Mouse (Mus musculus): ENCODE measurements around the gene Ppp1r32. TPM values are rescaled to one million over a fixed set of nuclear protein-coding genes. Genes with fewer than 3 reads are reported as not detected.

Gene Ppp1r32
- 4.4 TPM for polyA plus RNA-seq (2014; fragmentation: Illumina TruSeq; extraction: RNeasy Lipid Tissue Mini Kit (QIAGEN cat#74804); ENCODE audit: insufficient read depth, low read depth, low replicate concordance)

DNA sequence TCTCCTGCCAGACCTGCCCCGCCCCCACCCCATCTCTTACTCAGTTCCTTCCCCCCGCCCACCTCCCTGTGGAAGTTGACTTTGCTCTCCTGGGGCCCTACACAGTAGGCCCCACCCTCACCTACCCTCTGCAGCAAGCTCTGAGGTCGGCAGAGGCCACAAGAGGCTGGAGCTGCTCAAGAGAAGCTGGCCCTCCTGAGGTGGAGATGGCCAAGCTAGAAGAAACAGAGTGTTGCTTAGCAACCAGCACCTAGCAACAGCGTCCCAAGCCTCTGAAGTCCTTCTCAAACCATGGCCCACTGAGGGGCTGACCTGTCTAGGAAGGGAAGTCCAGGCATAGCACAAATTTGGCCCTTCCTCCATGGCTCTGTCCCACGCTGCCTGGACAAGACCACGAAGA is at the start of gene Ppp1r32:
Gene Ppp1r32 (minus strand): TSS at position 226 of the 400 bp plus-strand sequence.

DNA sequence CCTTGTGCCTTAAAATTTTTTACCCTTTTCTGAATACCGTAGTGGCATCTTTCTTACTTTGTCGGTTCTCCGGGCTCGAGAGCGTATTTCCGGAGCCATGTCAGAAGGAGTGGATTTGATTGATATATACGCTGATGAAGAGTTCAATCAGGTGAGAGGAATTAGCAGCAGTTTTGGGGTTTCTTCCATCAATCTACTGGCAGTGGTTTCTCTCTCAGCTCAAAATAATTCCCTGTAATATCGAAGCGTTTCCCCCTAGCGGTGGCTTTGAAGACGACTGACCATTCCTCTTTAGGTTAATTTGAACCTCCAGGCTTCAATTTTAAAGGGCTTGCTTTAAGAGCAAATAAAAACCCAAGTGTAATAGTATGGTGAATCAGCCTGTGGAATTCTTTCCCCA is 43.2 kb upstream of the Ppp1r32 start, which contains the start of gene Sdhaf2:
Gene Sdhaf2 (minus strand): TSS at position 233 of the 400 bp plus-strand sequence.

GRCm38 (mm10) chr19:10525106-10525901 is 42.6 kb upstream of the Ppp1r32 start, which contains the start of gene Cpsf7:
Cpsf7 (plus strand) TSS chr19:10525266.

GRCm38 (mm10) chr19:10456752-10457483 is 25.8 kb downstream of the Ppp1r32 start, which contains the start of gene Lrrc10b:
Lrrc10b (minus strand) TSS chr19:10457473.

Other genes with a start within 250 kb of the Ppp1r32 start
- 9.1 TPM for gene Myrf, start 242.2 kb downstream of the Ppp1r32 start, polyA plus RNA-seq (2014; fragmentation: Illumina TruSeq; extraction: RNeasy Lipid Tissue Mini Kit (QIAGEN cat#74804); ENCODE audit: insufficient read depth, low read depth, low replicate concordance)
- gene Dagla, start 178.1 kb downstream of the Ppp1r32 start, polyA plus RNA-seq (2014; fragmentation: Illumina TruSeq; extraction: RNeasy Lipid Tissue Mini Kit (QIAGEN cat#74804); ENCODE audit: insufficient read depth, low read depth, low replicate concordance) = 2.0 TPM
- gene Syt7, start 93.8 kb downstream of the Ppp1r32 start, polyA plus RNA-seq (2014; fragmentation: Illumina TruSeq; extraction: RNeasy Lipid Tissue Mini Kit (QIAGEN cat#74804); ENCODE audit: insufficient read depth, low read depth, low replicate concordance) = 3.7 TPM
- gene Lrrc10b, start 25.5 kb downstream of the Ppp1r32 start, polyA plus RNA-seq (2014; fragmentation: Illumina TruSeq; extraction: RNeasy Lipid Tissue Mini Kit (QIAGEN cat#74804); ENCODE audit: insufficient read depth, low read depth, low replicate concordance) = 10.1 TPM
- 20.6 TPM for gene Cpsf7, start 42.3 kb upstream of the Ppp1r32 start, polyA plus RNA-seq (2014; fragmentation: Illumina TruSeq; extraction: RNeasy Lipid Tissue Mini Kit (QIAGEN cat#74804); ENCODE audit: insufficient read depth, low read depth, low replicate concordance)
- 40.3 TPM for gene Sdhaf2, start 43.2 kb upstream of the Ppp1r32 start, polyA plus RNA-seq (2014; fragmentation: Illumina TruSeq; extraction: RNeasy Lipid Tissue Mini Kit (QIAGEN cat#74804); ENCODE audit: insufficient read depth, low read depth, low replicate concordance)
- gene Tmem216, start 73.3 kb upstream of the Ppp1r32 start, polyA plus RNA-seq (2014; fragmentation: Illumina TruSeq; extraction: RNeasy Lipid Tissue Mini Kit (QIAGEN cat#74804); ENCODE audit: insufficient read depth, low read depth, low replicate concordance) = 16.3 TPM
- 37.7 TPM for gene Cyb561a3, start 94.2 kb upstream of the Ppp1r32 start, polyA plus RNA-seq (2014; fragmentation: Illumina TruSeq; extraction: RNeasy Lipid Tissue Mini Kit (QIAGEN cat#74804); ENCODE audit: insufficient read depth, low read depth, low replicate concordance)
- gene Tmem138, start 94.4 kb upstream of the Ppp1r32 start, polyA plus RNA-seq (2014; fragmentation: Illumina TruSeq; extraction: RNeasy Lipid Tissue Mini Kit (QIAGEN cat#74804); ENCODE audit: insufficient read depth, low read depth, low replicate concordance) = 10.1 TPM
- gene Ddb1, start 122.4 kb upstream of the Ppp1r32 start, polyA plus RNA-seq (2014; fragmentation: Illumina TruSeq; extraction: RNeasy Lipid Tissue Mini Kit (QIAGEN cat#74804); ENCODE audit: insufficient read depth, low read depth, low replicate concordance) = 93.9 TPM
- gene Tkfc, start 122.7 kb upstream of the Ppp1r32 start, polyA plus RNA-seq (2014; fragmentation: Illumina TruSeq; extraction: RNeasy Lipid Tissue Mini Kit (QIAGEN cat#74804); ENCODE audit: insufficient read depth, low read depth, low replicate concordance) = 4.0 TPM
- not detected for gene Vwce, start 151.3 kb upstream of the Ppp1r32 start, polyA plus RNA-seq (2014; fragmentation: Illumina TruSeq; extraction: RNeasy Lipid Tissue Mini Kit (QIAGEN cat#74804); ENCODE audit: insufficient read depth, low read depth, low replicate concordance)
- gene Pga5, start 195.1 kb upstream of the Ppp1r32 start, polyA plus RNA-seq (2014; fragmentation: Illumina TruSeq; extraction: RNeasy Lipid Tissue Mini Kit (QIAGEN cat#74804); ENCODE audit: insufficient read depth, low read depth, low replicate concordance) = not detected
- gene Vps37c, start 205.8 kb upstream of the Ppp1r32 start, polyA plus RNA-seq (2014; fragmentation: Illumina TruSeq; extraction: RNeasy Lipid Tissue Mini Kit (QIAGEN cat#74804); ENCODE audit: insufficient read depth, low read depth, low replicate concordance) = 14.1 TPM